26 mouse cellular contexts compared by ENCODE assay signal in genomic region chr13:51063721-51064120, GRCm38 (mm10). TPM values are rescaled to one million over a fixed set of nuclear protein-coding genes. Genes with fewer than 3 reads are reported as not detected.
DNase-seq lines count a peak whose midpoint lies in the region; ATAC-seq and TF ChIP-seq lines count a peak whose summit lies in the region.
"Had no signal": no experiment of that assay in that cellular context is flagged by ENCODE, and none has a peak within 500 bp of the region (broad histone marks: within the 10 kb centered on the region; RNA-seq: fewer than 3 reads in every experiment).

No protein-coding gene starts in this region.

- H3K27ac ChIP-seq in liver, postnatal 0 days (ENCODE audit: low read depth): peak overlapping the region; percentile 34; the same call in 1 of the 2 replicates
- no peak overlapping the region for H3K27ac ChIP-seq in liver, embryonic 11.5 days (ENCODE audit: low read depth, low read length)
- H3K27ac ChIP-seq in ES-Bruce4 (ENCODE audit: insufficient read depth, low read length): peak overlapping the region; percentile 96
- no peak overlapping the region for H3K27ac ChIP-seq in thymus, adult 2 months (ENCODE audit: control insufficient read depth, insufficient read depth, low read length)
- H3K27ac ChIP-seq: embryonic facial prominence, embryonic 13.5 days; forebrain, embryonic 10.5 days; forebrain, embryonic 12.5 days had no signal

- no peak overlapping the region for H3K4me3 ChIP-seq in liver, postnatal 0 days (ENCODE audit: low read depth, low read length)
- no peak overlapping the region for H3K4me3 ChIP-seq in liver, embryonic 11.5 days (ENCODE audit: low read depth, low read length)
- H3K4me3 ChIP-seq in ES-Bruce4 (ENCODE audit: low read depth, low read length): no peak overlapping the region
- H3K4me3 ChIP-seq in thymus, adult 2 months (ENCODE audit: control insufficient read depth, insufficient read depth, low read length): no peak overlapping the region
- H3K4me3 ChIP-seq: embryonic facial prominence, embryonic 13.5 days; embryonic facial prominence, embryonic 15.5 days; erythroblast, embryonic 14.5 days; forebrain, embryonic 10.5 days; forebrain, embryonic 12.5 days had no signal

- DNase-seq in liver, postnatal 0 days: no peak
- no peak for DNase-seq in liver, embryonic 11.5 days (ENCODE audit: low spot score)
- peak; percentile 43 for DNase-seq in R1 (ENCODE audit: low read depth, low spot score)
- no peak for DNase-seq in thymus, adult 2 months
- no peak for DNase-seq in frontal cortex, postnatal 10 days (ENCODE audit: low spot score in 2 of 2)
- no peak for DNase-seq in adrenal gland, postnatal 10 days
- DNase-seq: adrenal gland, adult 2 months; adrenal gland, postnatal 14 days; adrenal gland, postnatal 36 days; cerebellum, adult 11 months; cerebellum, adult 18-20 months; cerebellum, adult 8-10 months; cerebellum, adult 9-11 months; cerebellum, postnatal 14 days; cerebellum, postnatal 36 days; embryo, embryonic 11 days had no signal

- TF ChIP-seq CTCF in liver, postnatal 0 days (IDR thresholded peaks at IDR 0.05; ENCODE audit: low read depth): no peak
- TF ChIP-seq CTCF in ES-Bruce4 (IDR thresholded peaks at IDR 0.05; ENCODE audit: low read depth, low read length): no peak
- no peak for TF ChIP-seq CTCF in thymus, adult 2 months (IDR thresholded peaks at IDR 0.05; ENCODE audit: borderline replicate concordance, control insufficient read depth, extremely low read depth, insufficient read depth, low read length, poor library complexity)

- TF ChIP-seq POLR2A in ES-Bruce4 (IDR thresholded peaks at IDR 0.05; ENCODE audit: insufficient read depth, low read length): no peak
- TF ChIP-seq POLR2A in thymus, adult 2 months (IDR thresholded peaks at IDR 0.05; ENCODE audit: control insufficient read depth, extremely low read depth, insufficient read depth, low read length, poor library complexity): no peak

- no peak for ATAC-seq in liver, postnatal 0 days
- ATAC-seq in liver, embryonic 11.5 days (replicated peaks; ENCODE audit: low FRiP score): no peak
- ATAC-seq: forebrain, embryonic 14.5 days; forebrain, embryonic 16.5 days; Patski had no signal

- H3K9ac ChIP-seq in liver, postnatal 0 days (replicated peaks): no peak overlapping the region
- no peak overlapping the region for H3K9ac ChIP-seq in liver, embryonic 11.5 days (ENCODE audit: low read depth, low read length)
- no peak overlapping the region for H3K9ac ChIP-seq in ES-Bruce4 (ENCODE audit: low read depth, poor library complexity, severe bottlenecking)
- H3K9ac ChIP-seq: embryonic facial prominence, embryonic 13.5 days; embryonic facial prominence, embryonic 15.5 days; forebrain, embryonic 12.5 days had no signal

- no peaks in the 10 kb centered on the region for H3K4me1 ChIP-seq in liver, postnatal 0 days (ENCODE audit: insufficient read depth)
- no peaks in the 10 kb centered on the region for H3K4me1 ChIP-seq in liver, embryonic 11.5 days (replicated peaks; ENCODE audit: control insufficient read depth, insufficient read depth, low read length)
- H3K4me1 ChIP-seq in ES-Bruce4 (ENCODE audit: control insufficient read depth, insufficient read depth, low read length): peaks cover 10% of the 10 kb centered on the region
- H3K4me1 ChIP-seq in thymus, adult 2 months (replicated peaks; ENCODE audit: control insufficient read depth, insufficient read depth, low read length): no peaks in the 10 kb centered on the region
- H3K4me1 ChIP-seq: embryonic facial prominence, embryonic 13.5 days; forebrain, embryonic 10.5 days; forebrain, embryonic 12.5 days had no signal

- no peak overlapping the region for H3K4me2 ChIP-seq in liver, postnatal 0 days (ENCODE audit: low read depth, low read length)
- no peak overlapping the region for H3K4me2 ChIP-seq in liver, embryonic 11.5 days
- H3K4me2 ChIP-seq: embryonic facial prominence, embryonic 13.5 days; embryonic facial prominence, embryonic 15.5 days; forebrain, embryonic 12.5 days had no signal

- no peaks in the 10 kb centered on the region for H3K27me3 ChIP-seq in liver, postnatal 0 days (ENCODE audit: insufficient read depth, low read length)
- no peaks in the 10 kb centered on the region for H3K27me3 ChIP-seq in liver, embryonic 11.5 days (replicated peaks; ENCODE audit: control insufficient read depth, insufficient read depth, low read length)
- H3K27me3 ChIP-seq in ES-Bruce4 (ENCODE audit: control insufficient read depth, insufficient read depth, low read length, poor library complexity, severe bottlenecking): no peaks in the 10 kb centered on the region
- H3K27me3 ChIP-seq in thymus, adult 2 months (ENCODE audit: control insufficient read depth, insufficient read depth, low read length): no peaks in the 10 kb centered on the region
- H3K27me3 ChIP-seq: embryonic facial prominence, embryonic 13.5 days; embryonic facial prominence, embryonic 15.5 days; forebrain, embryonic 12.5 days; Patski had no signal

- H3K9me3 ChIP-seq in liver, postnatal 0 days (ENCODE audit: low read length): no peaks in the 10 kb centered on the region
- H3K9me3 ChIP-seq in liver, embryonic 11.5 days (ENCODE audit: control insufficient read depth, low read length): no peaks in the 10 kb centered on the region
- H3K9me3 ChIP-seq in ES-Bruce4 (replicated peaks; ENCODE audit: control insufficient read depth, insufficient read depth, low read length, poor library complexity, severe bottlenecking): no peaks in the 10 kb centered on the region; the same call in 1 of the 2 replicates
- H3K9me3 ChIP-seq: embryonic facial prominence, embryonic 13.5 days; embryonic facial prominence, embryonic 15.5 days; forebrain, embryonic 10.5 days; forebrain, embryonic 12.5 days; G1E had no signal

- H3K36me3 ChIP-seq in liver, postnatal 0 days (replicated peaks; ENCODE audit: insufficient read depth, low read length): no peaks in the 10 kb centered on the region
- no peaks in the 10 kb centered on the region for H3K36me3 ChIP-seq in liver, embryonic 11.5 days (ENCODE audit: control insufficient read depth, insufficient read depth, low read length)
- H3K36me3 ChIP-seq in ES-Bruce4 (ENCODE audit: control insufficient read depth, insufficient read depth, low read length, poor library complexity, severe bottlenecking): no peaks in the 10 kb centered on the region
- H3K36me3 ChIP-seq in thymus, adult 2 months (ENCODE audit: control insufficient read depth, insufficient read depth, low read length): no peaks in the 10 kb centered on the region
- H3K36me3 ChIP-seq: embryonic facial prominence, embryonic 13.5 days; embryonic facial prominence, embryonic 15.5 days; forebrain, embryonic 10.5 days; forebrain, embryonic 12.5 days; G1E had no signal

- TF ChIP-seq EP300 in liver, postnatal 0 days (IDR thresholded peaks at IDR 0.05; ENCODE audit: low read depth): no peak
- TF ChIP-seq EP300 in ES-Bruce4 (IDR thresholded peaks at IDR 0.05; ENCODE audit: insufficient read depth, low read depth, low read length): peak; percentile 23; the same call in 1 of the 2 replicates

- 80% methylated on average over 1 of the region's 1 CpGs for WGBS in liver, postnatal 0 days (ENCODE audit: insufficient replicate concordance)
- 72% methylated on average over 1 of the region's 1 CpGs for WGBS in liver, embryonic 11.5 days
- 100% methylated on average over 1 of the region's 1 CpGs for WGBS in thymus, adult 2 months

RNA-seq across cellular contexts. Expression of gene Spin1, which starts 37.0 kb away (rescaled TPM):
- 11.7 and 12.6 TPM in 2 replicates for polyA plus RNA-seq in liver, postnatal 0 days (2015; fragmentation: Nextera tagmentation; extraction: Ambion mirVana)
- polyA plus RNA-seq in liver, embryonic 11.5 days (2014; fragmentation: Nextera tagmentation; extraction: Ambion mirVana): 39.5 TPM in 2 replicates
- 72.0 and 72.3 TPM in 2 replicates for polyA plus RNA-seq in ES-Bruce4 (2011; ENCODE audit: insufficient read depth, insufficient read length, low read depth, missing spikeins)
- 29.0 and 29.5 TPM in 2 replicates for polyA plus RNA-seq in thymus, adult 2 months (2012; rRNA removed)
- 10 to 100 TPM; 63.9 to 68.1 TPM for total RNA-seq in adrenal gland, postnatal 10 days (2021)

Comparison
In these comparisons a context has a peak if more than half of its experiments do, and no peak if none do; other contexts are left out.
1. H3K27ac ChIP-seq: peak in liver, postnatal 0 days (single experiment) and ES-Bruce4 (single experiment); none in liver, embryonic 11.5 days (single experiment) and thymus, adult 2 months (single experiment).